Mouse (Mus musculus) midbrain, embryonic 16.5 days (tissue): Measurements from ENCODE around the gene Abcg4. TPM values are rescaled to one million over a fixed set of nuclear protein-coding genes. Genes with fewer than 3 reads are reported as not detected.
A peak's percentile ranks its signal among the peaks of the same experiment; 100 is the strongest.
"Not testable (repeated sequence)": the region's sequence is repeated elsewhere in the genome, so short reads cannot be mapped to it uniquely, and the experiment has no call there.

Experiments used
- ATAC-seq: fragments of 200-750 bp; cut with Nextera tagmentation; 2 replicates; pipeline ENCODE4 v1.8.0; 2017; ENCODE audit warnings: moderate TSS enrichment
- H3K27ac ChIP-seq: fragments of 300-500 bp; sonication (generic); 2 replicates; pipeline ENCODE4 v1.5.1; 2014; ENCODE audit warnings: mild to moderate bottlenecking, low read length, mixed read lengths
- H3K27me3 ChIP-seq: fragments of 300-500 bp; sonication (generic); 2 replicates; pipeline ENCODE4 v1.6.1; 2014; ENCODE audit warnings: low read depth, low read length, mixed read lengths; ENCODE audit not compliant: control insufficient read depth, insufficient read depth
- H3K36me3 ChIP-seq: fragments of 300-500 bp; sonication (generic); 2 replicates; pipeline ENCODE4 v1.6.1; 2014; ENCODE audit warnings: mild to moderate bottlenecking, low read length, moderate library complexity, mixed read lengths; ENCODE audit not compliant: control insufficient read depth, insufficient read depth
- H3K4me1 ChIP-seq: fragments of 300-500 bp; sonication (generic); 2 replicates; pipeline ENCODE4 v1.6.1; 2014; ENCODE audit warnings: mild to moderate bottlenecking, low read length, mixed read lengths; ENCODE audit not compliant: control insufficient read depth, insufficient read depth
- H3K4me2 ChIP-seq: fragments of 300-500 bp; sonication (generic); 2 replicates; pipeline ENCODE4 v1.6.1; 2014; ENCODE audit warnings: mild to moderate bottlenecking, low read length, mixed read lengths
- H3K4me3 ChIP-seq: fragments of 300-500 bp; sonication (generic); 2 replicates; pipeline ENCODE4 v1.5.1; 2014; ENCODE audit warnings: low read depth, mild to moderate bottlenecking, low read length, moderate library complexity, mixed read lengths
- H3K9ac ChIP-seq: fragments of 300-500 bp; sonication (generic); 2 replicates; pipeline ENCODE4 v1.6.1; 2014; ENCODE audit warnings: low read depth, low read length, mixed read lengths
- H3K9me3 ChIP-seq: fragments of 300-500 bp; sonication (generic); replicated peaks from 2 replicates; pipeline ENCODE4 v1.6.1; 2014; ENCODE audit warnings: mild to moderate bottlenecking, low read length, mixed read lengths; ENCODE audit not compliant: control insufficient read depth, poor library complexity, severe bottlenecking
- WGBS: fragments of 180-500 bp; shearing (Covaris S2); extraction: QIAGEN DNeasy Blood & Tissue Kit; methylation state at CpG from one replicate; pipeline ENCODE4 v1.1.7; 2014; 5-methylcytosine and 5-hydroxymethylcytosine counted together
- polyA plus RNA-seq: library from polyadenylated mRNA; unstranded; fragments of >200 nt; fragmentation: Nextera tagmentation; extraction: Ambion mirVana; gene quantifications from 2 replicates; pipeline ENCODE4 v1.2.1, GENCODE M21; 2015

The Abcg4 gene
- polyA plus RNA-seq, 1 experiment from 2014 or later: 33.9 TPM

GRCm38 (mm10) chr9:44300001-44300400 is 11.6 kb upstream of the Abcg4 start:
- not testable (repeated sequence) for H3K9me3 ChIP-seq, H3K9ac ChIP-seq, H3K27me3 ChIP-seq, H3K4me3 ChIP-seq, H3K27ac ChIP-seq, ATAC-seq, H3K4me2 ChIP-seq
- 99% methylated on average over 3 of the region's 3 CpGs for WGBS
- peaks cover 13% of the 10 kb centered on the region for H3K4me1 ChIP-seq
- H3K36me3 ChIP-seq: peaks cover 48% of the 10 kb centered on the region

DNA sequence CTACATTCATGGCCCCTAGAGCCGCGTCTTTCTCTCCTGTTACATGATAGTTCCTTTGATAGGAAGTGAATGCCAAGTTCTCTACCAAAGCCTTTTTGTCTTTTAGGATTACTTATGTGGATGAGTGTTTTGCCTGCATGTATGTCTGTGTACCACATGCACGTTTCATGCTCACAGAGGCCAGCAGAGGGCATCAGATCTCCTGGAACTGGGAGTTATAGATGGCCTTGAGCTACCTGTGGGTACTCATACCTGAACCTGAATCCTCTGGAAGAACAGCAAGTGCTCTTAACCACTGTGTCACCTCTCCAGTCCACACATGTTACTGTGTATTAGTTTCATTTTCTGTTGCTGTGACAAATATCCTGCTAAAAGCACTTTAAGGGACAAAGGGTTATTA is 4.1 kb upstream of the Abcg4 start:
- WGBS: 63% methylated on average over 3 of the region's 3 CpGs
- Histone ChIP-seq H3K4me3 (no peak overlapping the region), H3K36me3 (peaks cover 30% of the 10 kb centered on the region)

DNA sequence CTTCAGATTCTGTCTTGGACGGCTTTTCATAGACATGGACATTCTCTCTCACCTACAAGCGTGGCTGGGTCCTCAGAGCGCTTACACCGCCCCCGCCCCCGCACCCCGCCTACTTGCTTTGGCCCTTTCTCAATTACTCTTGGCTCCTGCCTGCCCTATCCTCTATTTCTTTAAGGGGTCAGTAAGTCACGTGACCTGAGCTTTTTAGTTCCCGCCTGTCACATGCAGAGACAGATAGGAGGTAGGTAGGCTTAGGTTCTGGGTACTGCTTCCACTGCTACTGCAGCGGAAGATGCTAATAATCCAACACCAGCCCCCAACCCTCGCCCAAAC is 510 bp upstream of the Abcg4 start:
- H3K4me1 ChIP-seq: peaks cover 28% of the 10 kb centered on the region
- WGBS: 5% methylated on average over 11 of the region's 11 CpGs
- ATAC-seq: no peak

More for the DNA sequence above, 4.1 kb upstream of the Abcg4 start:
- ATAC-seq: no peak
- Histone ChIP-seq H3K27me3 (no peaks in the 10 kb centered on the region), H3K27ac (no peak overlapping the region), H3K9ac (no peak overlapping the region), H3K4me2 (no peak overlapping the region), H3K4me1 (peaks cover 11% of the 10 kb centered on the region), H3K9me3 (no peaks in the 10 kb centered on the region)

GRCm38 (mm10) chr9:44287401-44288075 is 877 bp downstream of the Abcg4 start:
- peaks cover 6% of the 10 kb centered on the region; the same call in 1 of the 2 replicates for H3K36me3 ChIP-seq
- H3K27me3 ChIP-seq: no peaks in the 10 kb centered on the region
- H3K4me2 ChIP-seq: peak overlapping the region; percentile 97
- H3K4me3 ChIP-seq: peak overlapping the region; percentile 95
- ATAC-seq: peak; percentile 59
- WGBS: under 1% methylated on average over 47 of the region's 47 CpGs
- H3K9me3 ChIP-seq: no peaks in the 10 kb centered on the region
- H3K27ac ChIP-seq: peak overlapping the region; percentile 87
- peak overlapping the region; percentile 98 for H3K9ac ChIP-seq
- H3K4me1 ChIP-seq: peaks cover 28% of the 10 kb centered on the region

More for the DNA sequence above, 510 bp upstream of the Abcg4 start:
- Histone ChIP-seq H3K36me3 (peaks cover 6% of the 10 kb centered on the region), H3K4me2 (peak overlapping the region; percentile 97), H3K27ac (peak overlapping the region; percentile 87), H3K9me3 (no peaks in the 10 kb centered on the region), H3K4me3 (peak overlapping the region; percentile 95), H3K27me3 (no peaks in the 10 kb centered on the region), H3K9ac (peak overlapping the region; percentile 98)

GRCm38 (mm10) chr9:44287003-44287400 is 1.4 kb downstream of the Abcg4 start:
- Histone ChIP-seq H3K36me3 (peaks cover 6% of the 10 kb centered on the region; the same call in 1 of the 2 replicates), H3K9me3 (no peaks in the 10 kb centered on the region), H3K4me3 (peak overlapping the region; percentile 95), H3K4me2 (peak overlapping the region; percentile 97), H3K27ac (peak overlapping the region; percentile 87), H3K9ac (peak overlapping the region; percentile 98), H3K27me3 (no peaks in the 10 kb centered on the region), H3K4me1 (peaks cover 28% of the 10 kb centered on the region)
- ATAC-seq: no peak; the same call in 1 of the 2 replicates
- 8% methylated on average over 11 of the region's 11 CpGs for WGBS

- no peaks in the 10 kb centered on the region for H3K27me3 ChIP-seq
- 3% methylated on average over 6 of the region's 6 CpGs for WGBS
- H3K9me3 ChIP-seq: no peaks in the 10 kb centered on the region
- peak overlapping the region; percentile 97 for H3K4me2 ChIP-seq
- peaks cover 9% of the 10 kb centered on the region for H3K36me3 ChIP-seq
- H3K4me3 ChIP-seq: peak overlapping the region; percentile 95
- H3K27ac ChIP-seq: 0 out of 2 replicates have a peak overlapping the region, but pooled peaks have one; percentile 33
- ATAC-seq: no peak
- H3K4me1 ChIP-seq: peaks cover 28% of the 10 kb centered on the region
- peak overlapping the region; percentile 98 for H3K9ac ChIP-seq
Observed at GRCm38 (mm10) chr9:44286256-44286850, 2.1 kb downstream of the Abcg4 start.

GRCm38 (mm10) chr9:44283183-44283582 is 5.2 kb downstream of the Abcg4 start:
- Histone ChIP-seq H3K27me3 (no peaks in the 10 kb centered on the region), H3K4me1 (peaks cover 17% of the 10 kb centered on the region), H3K9ac (no peak overlapping the region), H3K4me3 (no peak overlapping the region), H3K36me3 (peaks cover 28% of the 10 kb centered on the region; the same call in 1 of the 2 replicates), H3K27ac (no peak overlapping the region), H3K9me3 (no peaks in the 10 kb centered on the region), H3K4me2 (no peak overlapping the region)
- 78% methylated on average over 5 of the region's 5 CpGs for WGBS
- no peak for ATAC-seq

DNA sequence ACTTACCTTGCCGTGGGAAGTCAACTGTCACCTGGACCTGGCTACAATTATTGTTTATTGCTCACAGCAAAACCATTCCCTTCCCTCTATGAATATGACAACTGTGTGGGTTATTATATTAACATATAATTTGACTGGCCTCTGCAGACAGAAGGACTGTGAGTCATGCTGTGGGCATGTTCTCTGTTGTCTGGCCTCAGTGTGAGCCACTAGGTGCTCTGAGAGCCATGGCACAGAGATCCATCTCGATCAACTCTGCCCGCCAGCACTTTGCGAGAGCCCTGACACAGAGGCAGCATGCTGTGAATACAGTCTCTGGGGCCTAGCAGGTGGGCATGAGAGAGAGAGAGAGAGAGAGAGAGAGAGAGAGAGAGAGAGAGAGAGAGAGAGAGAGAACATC is 18.4 kb downstream of the Abcg4 start:
- ATAC-seq: no peak
- Histone ChIP-seq H3K9ac (no peak overlapping the region), H3K4me2 (no peak overlapping the region), H3K9me3 (no peaks in the 10 kb centered on the region), H3K4me3 (no peak overlapping the region), H3K4me1 (peaks cover 12% of the 10 kb centered on the region), H3K36me3 (peaks cover 10% of the 10 kb centered on the region; the same call in 1 of the 2 replicates), H3K27ac (no peak overlapping the region), H3K27me3 (no peaks in the 10 kb centered on the region)
- 85% methylated on average over 4 of the region's 4 CpGs for WGBS

DNA sequence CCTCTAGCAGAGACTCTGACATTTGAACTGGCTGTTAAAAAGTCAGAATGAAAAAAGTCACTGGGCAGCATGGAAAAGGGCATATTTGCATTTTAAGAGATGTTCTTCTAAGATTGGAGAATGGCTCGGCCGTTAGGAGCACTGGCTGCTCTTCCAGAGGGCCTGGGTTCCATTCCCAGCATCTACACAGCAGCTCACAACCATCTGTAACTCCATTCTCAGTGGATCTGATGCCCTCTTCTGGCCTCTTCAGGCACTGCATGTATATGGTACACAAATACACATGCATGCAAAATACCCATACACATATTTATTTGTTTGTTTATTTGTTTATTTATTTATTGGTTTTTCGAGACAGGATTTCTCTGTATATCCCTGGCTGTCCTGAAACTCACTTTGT is 19.3 kb downstream of the Abcg4 start:
- no peak for ATAC-seq
- Histone ChIP-seq H3K9ac (no peak overlapping the region), H3K4me1 (peaks cover 21% of the 10 kb centered on the region), H3K4me2 (no peak overlapping the region), H3K27me3 (no peaks in the 10 kb centered on the region), H3K4me3 (no peak overlapping the region), H3K36me3 (peaks cover 4% of the 10 kb centered on the region; the same call in 1 of the 2 replicates), H3K27ac (no peak overlapping the region), H3K9me3 (no peaks in the 10 kb centered on the region)
- WGBS: 84% methylated on average over 3 of the region's 3 CpGs
